Mouse (Mus musculus): ENCODE data around the gene Nln. TPM values are rescaled to one million over a fixed set of nuclear protein-coding genes. Genes with fewer than 3 reads are reported as not detected.

Gene Nln
- polyA plus RNA-seq, 1 experiment from 2014 or later = 21.5 TPM

DNA sequence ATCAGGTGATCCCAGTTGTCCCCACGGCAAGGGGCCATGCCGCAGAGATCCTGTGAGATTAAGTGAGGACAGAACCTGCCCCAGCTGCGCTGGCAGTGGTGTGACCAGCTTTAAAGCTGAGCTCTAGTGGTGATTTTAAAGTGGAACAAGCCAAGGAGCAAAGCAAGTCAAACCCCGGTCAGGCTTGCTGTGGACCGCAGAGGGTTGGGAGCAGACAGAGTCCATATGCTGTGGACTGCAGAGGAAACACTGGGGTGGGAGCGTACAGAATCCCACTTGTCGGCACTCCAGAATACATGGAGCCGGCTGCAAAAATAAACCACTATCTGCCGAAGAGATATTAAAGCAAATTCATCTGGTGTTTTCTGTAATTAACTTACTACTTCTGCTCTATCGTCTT lies 134.3 kb downstream of the Nln start:
- ATAC-seq (ENCODE audit: low FRiP score, low TSS enrichment) = no peak
- no peak overlapping the region for H3K27ac ChIP-seq (ENCODE audit: low read depth, low read length)
- peaks cover under 1% of the 10 kb centered on the region; the same call in 1 of the 2 replicates for H3K4me1 ChIP-seq (ENCODE audit: control insufficient read depth, insufficient read depth, low read length)
- H3K9ac ChIP-seq (ENCODE audit: low read depth, low read length) = no peak overlapping the region
- H3K9me3 ChIP-seq (ENCODE audit: control insufficient read depth, low read length) = no peaks in the 10 kb centered on the region
- 78% methylated on average over 10 of the region's 10 CpGs for WGBS
- no peaks in the 10 kb centered on the region for H3K27me3 ChIP-seq (ENCODE audit: control insufficient read depth, insufficient read depth, low read length)
- no peak overlapping the region for H3K4me2 ChIP-seq (replicated peaks; ENCODE audit: low read depth, low read length)
- no peak overlapping the region for H3K4me3 ChIP-seq (ENCODE audit: low read length)
- H3K36me3 ChIP-seq (ENCODE audit: control insufficient read depth, insufficient read depth, low read length) = no peaks in the 10 kb centered on the region

DNA sequence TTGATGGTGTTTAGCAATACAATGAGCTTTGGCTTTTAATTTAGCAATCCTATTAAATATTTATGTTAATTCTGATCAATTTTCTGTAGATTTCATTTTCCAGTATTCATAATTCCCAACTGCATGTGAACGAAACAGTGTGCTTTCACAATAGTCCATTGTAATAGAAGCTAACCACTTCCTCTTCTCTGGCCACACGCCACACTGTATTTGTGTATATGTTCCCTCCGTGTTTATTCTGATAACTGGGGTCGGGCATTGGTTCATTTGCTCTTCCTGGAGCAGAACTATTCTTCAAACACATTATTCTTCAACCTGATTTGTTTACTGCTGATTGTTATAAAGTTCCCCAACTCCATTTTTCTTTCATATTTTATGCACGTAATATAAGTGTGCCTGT lies 135.4 kb downstream of the Nln start:
- no peak overlapping the region for H3K4me2 ChIP-seq (replicated peaks; ENCODE audit: low read depth, low read length)
- H3K4me3 ChIP-seq (ENCODE audit: low read length) = no peak overlapping the region
- H3K27ac ChIP-seq (ENCODE audit: low read depth, low read length) = no peak overlapping the region
- no peaks in the 10 kb centered on the region for H3K9me3 ChIP-seq (ENCODE audit: control insufficient read depth, low read length)
- ATAC-seq (ENCODE audit: low FRiP score, low TSS enrichment) = no peak
- WGBS = 74% methylated on average over 5 of the region's 5 CpGs
- peaks cover 5% of the 10 kb centered on the region; the same call in 1 of the 2 replicates for H3K4me1 ChIP-seq (ENCODE audit: control insufficient read depth, insufficient read depth, low read length)
- no peak overlapping the region for H3K9ac ChIP-seq (ENCODE audit: low read depth, low read length)
- no peaks in the 10 kb centered on the region for H3K27me3 ChIP-seq (ENCODE audit: control insufficient read depth, insufficient read depth, low read length)
- H3K36me3 ChIP-seq (ENCODE audit: control insufficient read depth, insufficient read depth, low read length) = no peaks in the 10 kb centered on the region

Other genes starting within 250 kb of the Nln start
- gene Erbin, start 189.1 kb downstream of the Nln start, polyA plus RNA-seq (2014; fragmentation: Nextera tagmentation; extraction: Ambion mirVana) = 28.9 and 39.5 TPM in 2 replicates
- 3.2 and 6.1 TPM in 2 replicates for gene Sgtb, start 127 bp upstream of the Nln start, polyA plus RNA-seq (2014; fragmentation: Nextera tagmentation; extraction: Ambion mirVana)
- 65.4 and 65.5 TPM in 2 replicates for gene Trappc13, start 68.9 kb upstream of the Nln start, polyA plus RNA-seq (2014; fragmentation: Nextera tagmentation; extraction: Ambion mirVana)
- gene Trim23, start 69.2 kb upstream of the Nln start, polyA plus RNA-seq (2014; fragmentation: Nextera tagmentation; extraction: Ambion mirVana) = 16.1 and 23.1 TPM in 2 replicates
- gene Cenpk, start 119.0 kb upstream of the Nln start, polyA plus RNA-seq (2014; fragmentation: Nextera tagmentation; extraction: Ambion mirVana) = 80.3 and 123 TPM in 2 replicates
- gene Ppwd1, start 119.2 kb upstream of the Nln start, polyA plus RNA-seq (2014; fragmentation: Nextera tagmentation; extraction: Ambion mirVana) = 19.5 and 21.9 TPM in 2 replicates
- gene Adamts6, start 178.2 kb upstream of the Nln start, polyA plus RNA-seq (2014; fragmentation: Nextera tagmentation; extraction: Ambion mirVana) = 2.8 and 4.8 TPM in 2 replicates